In the genomic region with DNA sequence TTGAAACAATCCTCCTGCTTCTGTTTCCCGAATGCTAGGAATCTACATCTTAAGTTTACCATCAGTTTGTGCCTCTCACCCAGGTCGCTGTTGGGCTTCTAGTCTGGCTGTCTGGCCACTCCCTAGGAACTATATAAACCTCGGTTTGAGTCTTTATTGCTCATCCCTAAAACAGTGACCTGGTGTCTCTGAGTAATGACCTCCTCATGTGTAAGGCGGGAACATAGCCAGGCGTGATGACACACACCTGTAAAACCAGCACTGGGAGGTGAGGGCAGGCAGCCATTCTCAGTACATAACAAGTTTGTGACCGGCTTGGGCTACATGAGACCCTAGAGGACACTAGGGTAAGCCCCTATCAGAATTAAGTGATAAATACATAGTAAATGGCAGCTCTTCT, we compare ENCODE assay signal across 8 mouse cellular contexts. TPM values are rescaled to one million over a fixed set of nuclear protein-coding genes. Genes with fewer than 3 reads are reported as not detected.
A peak's percentile ranks its signal among the peaks of the same experiment; 100 is the strongest.
DNase-seq lines count a peak whose midpoint lies in the region; ATAC-seq and TF ChIP-seq lines count a peak whose summit lies in the region.

No protein-coding gene starts in this region.

- 0 out of 2 replicates have a peak overlapping the region, but pooled peaks have one; percentile 16 for H3K9ac ChIP-seq in heart, embryonic 11.5 days (ENCODE audit: low read depth, low read length)
- H3K9ac ChIP-seq in ES-Bruce4 (ENCODE audit: low read depth, poor library complexity, severe bottlenecking) = peak overlapping the region; percentile 83
- peak overlapping the region; percentile 70 for H3K9ac ChIP-seq in forebrain, embryonic 15.5 days (replicated peaks)
- no peak overlapping the region for H3K9ac ChIP-seq in liver, embryonic 16.5 days (ENCODE audit: low read depth, low read length)

- TF ChIP-seq CTCF in ES-Bruce4 (IDR thresholded peaks at IDR 0.05; ENCODE audit: low read depth, low read length) = no peak

- H3K36me3 ChIP-seq in heart, embryonic 11.5 days (ENCODE audit: control insufficient read depth, insufficient read depth, low read length) = peaks cover 10% of the 10 kb centered on the region
- peaks cover 14% of the 10 kb centered on the region for H3K36me3 ChIP-seq in ES-Bruce4 (ENCODE audit: control insufficient read depth, insufficient read depth, low read length, poor library complexity, severe bottlenecking)
- H3K36me3 ChIP-seq in forebrain, embryonic 15.5 days = peaks cover 14% of the 10 kb centered on the region
- H3K36me3 ChIP-seq in liver, embryonic 16.5 days (ENCODE audit: control insufficient read depth, insufficient read depth) = peaks cover 10% of the 10 kb centered on the region

- intact Hi-C loops in heart, postnatal 36 days (cut with DNase I) = no loop called here

- H3K4me2 ChIP-seq in heart, embryonic 11.5 days = peak overlapping the region; percentile 73
- H3K4me2 ChIP-seq in forebrain, embryonic 15.5 days (replicated peaks) = peak overlapping the region; percentile 77; the same call in 1 of the 2 replicates
- H3K4me2 ChIP-seq in liver, embryonic 16.5 days (ENCODE audit: low read depth, low read length) = peak overlapping the region; percentile 90

- H3K27me3 ChIP-seq in heart, embryonic 11.5 days (ENCODE audit: control insufficient read depth, insufficient read depth, low read length) = no peaks in the 10 kb centered on the region
- H3K27me3 ChIP-seq in ES-Bruce4 (ENCODE audit: control insufficient read depth, insufficient read depth, low read length, poor library complexity, severe bottlenecking) = no peaks in the 10 kb centered on the region
- no peaks in the 10 kb centered on the region for H3K27me3 ChIP-seq in forebrain, embryonic 15.5 days
- H3K27me3 ChIP-seq in liver, embryonic 16.5 days (ENCODE audit: control insufficient read depth, insufficient read depth, low read depth, low read length) = no peaks in the 10 kb centered on the region

- WGBS in heart, embryonic 11.5 days (ENCODE audit: insufficient replicate concordance) = 61% methylated on average over 6 of the region's 6 CpGs
- 75% methylated on average over 6 of the region's 6 CpGs for WGBS in forebrain, embryonic 15.5 days
- 60% methylated on average over 6 of the region's 6 CpGs for WGBS in liver, embryonic 16.5 days (ENCODE audit: insufficient replicate concordance)

- H3K4me3 ChIP-seq in heart, embryonic 11.5 days (ENCODE audit: low read depth, low read length) = no peak overlapping the region
- H3K4me3 ChIP-seq in ES-Bruce4 (ENCODE audit: low read depth, low read length) = peak overlapping the region; percentile 42
- peak overlapping the region; percentile 82 for H3K4me3 ChIP-seq in forebrain, embryonic 15.5 days
- H3K4me3 ChIP-seq in liver, embryonic 16.5 days (ENCODE audit: low read depth, low read length) = no peak overlapping the region; the same call in 1 of the 2 replicates

- TF ChIP-seq EP300 in ES-Bruce4 (IDR thresholded peaks at IDR 0.05; ENCODE audit: insufficient read depth, low read depth, low read length) = no peak

- H3K27ac ChIP-seq in heart, embryonic 11.5 days (ENCODE audit: low read depth, low read length) = no peak overlapping the region
- H3K27ac ChIP-seq in ES-Bruce4 (ENCODE audit: insufficient read depth, low read length) = peak overlapping the region; percentile 95
- no peak overlapping the region for H3K27ac ChIP-seq in forebrain, embryonic 15.5 days (replicated peaks)
- H3K27ac ChIP-seq in liver, embryonic 16.5 days (ENCODE audit: low read length) = no peak overlapping the region

- H3K4me1 ChIP-seq in heart, embryonic 11.5 days (ENCODE audit: control insufficient read depth, insufficient read depth, low read length) = peaks cover 14% of the 10 kb centered on the region
- H3K4me1 ChIP-seq in ES-Bruce4 (ENCODE audit: control insufficient read depth, insufficient read depth, low read length) = peaks cover 3% of the 10 kb centered on the region
- peaks cover 26% of the 10 kb centered on the region for H3K4me1 ChIP-seq in forebrain, embryonic 15.5 days
- H3K4me1 ChIP-seq in liver, embryonic 16.5 days (ENCODE audit: control insufficient read depth, low read depth, low read length) = peaks cover 26% of the 10 kb centered on the region

- no peaks in the 10 kb centered on the region for H3K9me3 ChIP-seq in heart, embryonic 11.5 days (replicated peaks; ENCODE audit: control insufficient read depth, low read length)
- no peaks in the 10 kb centered on the region for H3K9me3 ChIP-seq in ES-Bruce4 (replicated peaks; ENCODE audit: control insufficient read depth, insufficient read depth, low read length, poor library complexity, severe bottlenecking)
- H3K9me3 ChIP-seq in forebrain, embryonic 15.5 days = no peaks in the 10 kb centered on the region
- H3K9me3 ChIP-seq in liver, embryonic 16.5 days (replicated peaks; ENCODE audit: control insufficient read depth, low read length) = no peaks in the 10 kb centered on the region

- no peak for DNase-seq in heart, postnatal 36 days
- no peak for DNase-seq in cerebellum, postnatal 25 days
- no peak for DNase-seq in embryo, embryonic 11 days

- no peak for ATAC-seq in heart, embryonic 11.5 days (replicated peaks; ENCODE audit: insufficient number of reproducible peaks, low FRiP score, low TSS enrichment)
- no peak for ATAC-seq in forebrain, embryonic 15.5 days (replicated peaks)
- ATAC-seq in liver, embryonic 16.5 days (ENCODE audit: low read depth) = no peak
- no peak for ATAC-seq in activated CD4-positive, CD25-positive, alpha-beta regulatory T cell, adult 4 months

- no peak for TF ChIP-seq POLR2A in ES-Bruce4 (IDR thresholded peaks at IDR 0.05; ENCODE audit: insufficient read depth, low read length)

RNA-seq across cellular contexts. Expression of a gene that starts 3.1 kb away (rescaled TPM):
- polyA plus RNA-seq in heart, embryonic 11.5 days (2014; fragmentation: Nextera tagmentation; extraction: Ambion mirVana) = 64.6 and 71.7 TPM in 2 replicates
- total RNA-seq in heart, postnatal 36 days (2021) = 100 to 1,000 TPM; 289 to 298 TPM
- polyA plus RNA-seq in ES-Bruce4 (2011; ENCODE audit: insufficient read depth, insufficient read length, low read depth, missing spikeins) = 359 and 396 TPM in 2 replicates
- polyA plus RNA-seq in forebrain, embryonic 15.5 days (2015; fragmentation: Nextera tagmentation; extraction: Ambion mirVana) = 62.5 and 67.8 TPM in 2 replicates
- 29.6 and 30.7 TPM in 2 replicates for polyA plus RNA-seq in liver, embryonic 16.5 days (2015; fragmentation: Nextera tagmentation; extraction: Ambion mirVana)
- 10 to 100 TPM; 72.6 to 76.3 TPM for polyA plus RNA-seq in activated CD4-positive, CD25-positive, alpha-beta regulatory T cell, adult 4 months (2017; shearing (Covaris generic))

RNA-seq across cellular contexts. Expression of a gene that starts 11.5 kb away (rescaled TPM):
- polyA plus RNA-seq in heart, embryonic 11.5 days (2014; fragmentation: Nextera tagmentation; extraction: Ambion mirVana) = 309 and 324 TPM in 2 replicates
- total RNA-seq in heart, postnatal 36 days (2021) = 1,000 to 10,000 TPM; 2,810 to 3,153 TPM
- polyA plus RNA-seq in ES-Bruce4 (2011; ENCODE audit: insufficient read depth, insufficient read length, low read depth, missing spikeins) = 21.7 and 21.8 TPM in 2 replicates
- 3.3 and 4.2 TPM in 2 replicates for polyA plus RNA-seq in forebrain, embryonic 15.5 days (2015; fragmentation: Nextera tagmentation; extraction: Ambion mirVana)
- 6.6 and 9.1 TPM in 2 replicates for polyA plus RNA-seq in liver, embryonic 16.5 days (2015; fragmentation: Nextera tagmentation; extraction: Ambion mirVana)
- 1 to 10 TPM in 1 of 2 experiments, not detected in 1; 4.6 TPM for polyA plus RNA-seq in activated CD4-positive, CD25-positive, alpha-beta regulatory T cell, adult 4 months (2017; shearing (Covaris generic))

RNA-seq across cellular contexts. Expression of a gene that starts 25.9 kb away (rescaled TPM):
- polyA plus RNA-seq in heart, embryonic 11.5 days (2014; fragmentation: Nextera tagmentation; extraction: Ambion mirVana) = 6.6 and 10.4 TPM in 2 replicates
- total RNA-seq in heart, postnatal 36 days (2021) = 10 to 100 TPM; 26.3 to 30.3 TPM
- 44.4 and 46.2 TPM in 2 replicates for polyA plus RNA-seq in ES-Bruce4 (2011; ENCODE audit: insufficient read depth, insufficient read length, low read depth, missing spikeins)
- 16.1 and 18.4 TPM in 2 replicates for polyA plus RNA-seq in forebrain, embryonic 15.5 days (2015; fragmentation: Nextera tagmentation; extraction: Ambion mirVana)
- polyA plus RNA-seq in liver, embryonic 16.5 days (2015; fragmentation: Nextera tagmentation; extraction: Ambion mirVana) = 3.7 TPM in 2 replicates
- 10 to 100 TPM; 11.4 to 18.0 TPM for polyA plus RNA-seq in activated CD4-positive, CD25-positive, alpha-beta regulatory T cell, adult 4 months (2017; shearing (Covaris generic))

RNA-seq across cellular contexts. Expression of a gene that starts 36.3 kb away (rescaled TPM):
- 120 and 126 TPM in 2 replicates for polyA plus RNA-seq in heart, embryonic 11.5 days (2014; fragmentation: Nextera tagmentation; extraction: Ambion mirVana)
- 10 to 100 TPM; 52.3 to 59.5 TPM for total RNA-seq in heart, postnatal 36 days (2021)
- polyA plus RNA-seq in ES-Bruce4 (2011; ENCODE audit: insufficient read depth, insufficient read length, low read depth, missing spikeins) = 58.7 and 65.4 TPM in 2 replicates
- polyA plus RNA-seq in forebrain, embryonic 15.5 days (2015; fragmentation: Nextera tagmentation; extraction: Ambion mirVana) = 173 and 193 TPM in 2 replicates
- polyA plus RNA-seq in liver, embryonic 16.5 days (2015; fragmentation: Nextera tagmentation; extraction: Ambion mirVana) = 36.5 and 39.4 TPM in 2 replicates
- 10 to 100 TPM; 43.3 to 55.7 TPM for polyA plus RNA-seq in activated CD4-positive, CD25-positive, alpha-beta regulatory T cell, adult 4 months (2017; shearing (Covaris generic))

RNA-seq across cellular contexts. Expression of a gene that starts 36.6 kb away (rescaled TPM):
- 184 and 185 TPM in 2 replicates for polyA plus RNA-seq in heart, embryonic 11.5 days (2014; fragmentation: Nextera tagmentation; extraction: Ambion mirVana)
- total RNA-seq in heart, postnatal 36 days (2021) = 10 to 100 TPM; 58.8 to 61.7 TPM
- polyA plus RNA-seq in ES-Bruce4 (2011; ENCODE audit: insufficient read depth, insufficient read length, low read depth, missing spikeins) = 86.6 and 90.0 TPM in 2 replicates
- polyA plus RNA-seq in forebrain, embryonic 15.5 days (2015; fragmentation: Nextera tagmentation; extraction: Ambion mirVana) = 352 and 364 TPM in 2 replicates
- 34.4 and 37.8 TPM in 2 replicates for polyA plus RNA-seq in liver, embryonic 16.5 days (2015; fragmentation: Nextera tagmentation; extraction: Ambion mirVana)
- 100 to 1,000 TPM; 124 to 138 TPM for polyA plus RNA-seq in activated CD4-positive, CD25-positive, alpha-beta regulatory T cell, adult 4 months (2017; shearing (Covaris generic))

Comparison
In these comparisons a context has a peak if more than half of its experiments do, and no peak if none do; other contexts are left out.
1. H3K4me3 ChIP-seq: peak in ES-Bruce4 (single experiment) and forebrain, embryonic 15.5 days (single experiment); none in heart, embryonic 11.5 days (single experiment) and liver, embryonic 16.5 days (single experiment).
2. RNA of a gene that starts 11.5 kb away (polyA plus RNA-seq): 309 to 324 TPM in heart, embryonic 11.5 days; 21.7 to 21.8 TPM in ES-Bruce4, 6.6 to 9.1 TPM in liver, embryonic 16.5 days, 4.6 TPM in activated CD4-positive, CD25-positive, alpha-beta regulatory T cell, adult 4 months and 3.3 to 4.2 TPM in forebrain, embryonic 15.5 days; every median in the first group is over 10 times any median in the second.
3. Peak in every context shown above with its lines, with median percentiles within 50 percentile points of each other: H3K4me2 ChIP-seq.